In genomic region chr9:21537009-21537408, GRCm38 (mm10) we compare ENCODE assay signal across 25 mouse cellular contexts.
"Had no signal": no experiment of that assay in that cellular context is flagged by ENCODE, and none has a peak within 500 bp of the region (broad histone marks: within the 10 kb centered on the region; RNA-seq: fewer than 3 reads in every experiment).

No protein-coding gene starts in this region.

- DNase-seq: gastrocnemius, adult 2 months; gastrocnemius, postnatal 10 days; gastrocnemius, postnatal 25 days; heart, adult 18-20 months; heart, postnatal 10 days; heart, postnatal 4 days; kidney, adult 18-20 months; kidney, adult 9 months; kidney, postnatal 10 days; kidney, postnatal 25 days; kidney, postnatal 4 days had no signal

- H3K9ac ChIP-seq: heart, embryonic 12.5 days; hindbrain, embryonic 12.5 days; hindbrain, embryonic 14.5 days; intestine, embryonic 15.5 days; kidney, embryonic 15.5 days; limb, embryonic 12.5 days had no signal

- H3K9me3 ChIP-seq: heart, embryonic 10.5 days; heart, embryonic 12.5 days; hindbrain, embryonic 10.5 days; hindbrain, embryonic 12.5 days; intestine, embryonic 15.5 days; kidney, embryonic 15.5 days; limb, embryonic 10.5 days; limb, embryonic 12.5 days had no signal

- H3K36me3 ChIP-seq: heart, embryonic 10.5 days; heart, embryonic 12.5 days; hindbrain, embryonic 12.5 days; intestine, embryonic 15.5 days; kidney, embryonic 15.5 days had no signal

- H3K27ac ChIP-seq: gastrocnemius, adult 2 months; heart, embryonic 10.5 days; hindbrain, embryonic 10.5 days; hindbrain, embryonic 12.5 days; hindbrain, embryonic 14.5 days; intestine, embryonic 15.5 days; kidney, embryonic 15.5 days; layer of hippocampus, adult 2 months; left cerebral cortex, adult 2 months; limb, embryonic 10.5 days; limb, embryonic 12.5 days had no signal

- H3K27me3 ChIP-seq: heart, embryonic 12.5 days; hindbrain, embryonic 12.5 days; intestine, embryonic 15.5 days; kidney, embryonic 15.5 days; limb, embryonic 12.5 days had no signal

- H3K4me3 ChIP-seq: gastrocnemius, adult 2 months; heart, embryonic 10.5 days; heart, embryonic 12.5 days; hindbrain, embryonic 10.5 days; hindbrain, embryonic 12.5 days; intestine, embryonic 15.5 days; kidney, embryonic 15.5 days; layer of hippocampus, adult 2 months; left cerebral cortex, adult 2 months; limb, embryonic 10.5 days; limb, embryonic 12.5 days had no signal

- H3K4me2 ChIP-seq: heart, embryonic 12.5 days; hindbrain, embryonic 12.5 days; hindbrain, embryonic 14.5 days; intestine, embryonic 15.5 days; kidney, embryonic 15.5 days; limb, embryonic 12.5 days had no signal

- H3K4me1 ChIP-seq: hindbrain, embryonic 12.5 days; intestine, embryonic 15.5 days; limb, embryonic 10.5 days; limb, embryonic 12.5 days had no signal

- ATAC-seq: hindbrain, embryonic 16.5 days; inflammation-experienced regulatory T-cells, adult 6 months; intestine, embryonic 15.5 days; intestine, postnatal 0 days had no signal
